Mouse (Mus musculus) cerebellum, adult 2 months (tissue): ENCODE results near the gene Scn1b.

ENCODE experiments used
- CTCF ChIP-seq: fragments of 200-500 bp; IDR thresholded peaks from 2 replicates; pipeline ENCODE4 v1.5.1; 2011; ENCODE audit warnings: low read depth, mild to moderate bottlenecking, control low read depth, low read length, moderate library complexity, borderline replicate concordance; ENCODE audit not compliant: insufficient read depth
- POLR2A ChIP-seq: fragments of 200-500 bp; IDR thresholded peaks from 2 replicates; pipeline ENCODE4 v1.6.1; 2011; ENCODE audit warnings: low read length, control low read depth, borderline replicate concordance; ENCODE audit not compliant: insufficient read depth

DNA sequence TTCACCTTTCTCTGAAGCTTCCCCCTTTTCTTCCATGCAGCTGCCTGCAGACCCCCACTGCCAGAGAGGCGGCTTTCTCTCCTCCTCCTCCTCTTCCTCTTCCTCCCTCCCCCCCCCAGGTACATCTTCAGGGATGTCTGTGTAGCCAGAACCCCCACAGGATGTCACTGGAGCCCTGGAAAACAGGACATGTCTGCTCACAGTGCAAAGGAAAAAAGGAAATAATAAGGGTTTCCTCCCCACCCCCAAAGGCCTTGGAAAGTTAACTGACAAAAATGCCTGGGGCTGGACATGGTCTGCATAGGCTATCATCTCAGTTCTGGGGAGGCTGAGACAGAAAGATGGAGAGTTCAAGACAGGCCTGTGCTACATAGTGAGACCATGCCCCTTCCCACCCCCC, 45.7 kb downstream of the Scn1b start:
- no peak for TF ChIP-seq CTCF
- no peak for TF ChIP-seq POLR2A
